Mouse (Mus musculus) MEL (cell line): ENCODE measurements around the gene Snd1. TPM values are rescaled to one million over a fixed set of nuclear protein-coding genes. Genes with fewer than 3 reads are reported as not detected.

Experiments used
- DNase-seq: peaks from one replicate; pipeline ENCODE4 v3.0.0; 2011; ENCODE audit warnings: low read depth, low spot score
- H3K27ac ChIP-seq: 2 replicates; pipeline ENCODE4 v1.5.1; 2012; ENCODE audit warnings: low read depth, mild to moderate bottlenecking, control low read depth, low read length, moderate library complexity; ENCODE audit not compliant: control insufficient read depth
- H3K27me3 ChIP-seq, 2 experiments: fragments of 150-350 bp in 1 of 2; sonication (generic) in 1 of 2; 2 replicates each; pipeline ENCODE4 v1.6.1; 2012; ENCODE audit warnings: low read length in 2 of 2, mild to moderate bottlenecking in 2 of 2, improper control_type of control experiment in 1 of 2, moderate library complexity in 1 of 2; ENCODE audit not compliant: insufficient read depth in 2 of 2, control insufficient read depth in 1 of 2
- H3K36me3 ChIP-seq, 2 experiments: 2 replicates each; pipeline ENCODE4 v1.6.1; 2012 to 2014; ENCODE audit warnings: low read length in 2 of 2, improper control_type of control experiment in 1 of 2, inconsistent platforms in 1 of 2, mild to moderate bottlenecking in 1 of 2; ENCODE audit not compliant: insufficient read depth in 2 of 2, control insufficient read depth in 1 of 2
- H3K4me1 ChIP-seq, 2 experiments: fragments of 150-350 bp in 1 of 2; sonication (generic) in 1 of 2; 2 replicates each; pipeline ENCODE4 v1.6.1; 2012; ENCODE audit warnings: low read length in 2 of 2, improper control_type of control experiment in 1 of 2, mild to moderate bottlenecking in 1 of 2; ENCODE audit not compliant: insufficient read depth in 2 of 2, control insufficient read depth in 1 of 2
- H3K4me3 ChIP-seq, 2 experiments: fragments of 150-350 bp in 1 of 2; sonication (generic) in 1 of 2; 2 replicates each; pipeline ENCODE4 v1.5.1; 2012; ENCODE audit warnings: low read depth in 2 of 2, low read length in 2 of 2, mild to moderate bottlenecking in 2 of 2, moderate library complexity in 2 of 2, control low read depth in 1 of 2, improper control_type of control experiment in 1 of 2; ENCODE audit not compliant: control insufficient read depth in 1 of 2, insufficient read depth in 1 of 2
- H3K79me2 ChIP-seq: 2 replicates; pipeline ENCODE4 v1.6.1; 2012; ENCODE audit warnings: mild to moderate bottlenecking, low read length, moderate library complexity; ENCODE audit not compliant: control insufficient read depth, poor library complexity, insufficient read depth
- H3K9ac ChIP-seq: 2 replicates; pipeline ENCODE4 v1.6.1; 2012; ENCODE audit warnings: low read depth, mild to moderate bottlenecking, control low read depth, low read length, moderate library complexity; ENCODE audit not compliant: control insufficient read depth, poor library complexity, severe bottlenecking
- H3K9me3 ChIP-seq: fragments of 150-350 bp; sonication (generic); replicated peaks from 2 replicates; pipeline ENCODE4 v1.6.1; 2012; ENCODE audit warnings: mild to moderate bottlenecking, low read length, improper control_type of control experiment, moderate library complexity; ENCODE audit not compliant: insufficient read depth
- CHD1 ChIP-seq: IDR thresholded peaks from 2 replicates; pipeline ENCODE4 v1.6.1; 2012; ENCODE audit warnings: low read depth, mild to moderate bottlenecking, inconsistent platforms, low read length, improper control_type of control experiment
- CHD2 ChIP-seq: IDR thresholded peaks from 2 replicates; pipeline ENCODE4 v1.6.1; 2011; ENCODE audit warnings: low read length, improper control_type of control experiment
- CTCF ChIP-seq, 3 experiments: IDR thresholded peaks in 2 of 3; conservative IDR thresholded peaks in 1 of 3; 2 replicates each; pipeline ENCODE4 v1.5.1; 2011 to 2012; ENCODE audit warnings: low read length in 3 of 3, low read depth in 2 of 3, mild to moderate bottlenecking in 2 of 3, improper control_type of control experiment in 1 of 3, inconsistent platforms in 1 of 3, mixed read lengths in 1 of 3, moderate library complexity in 1 of 3; ENCODE audit not compliant: control insufficient read depth in 1 of 3, insufficient read depth in 1 of 3, poor library complexity in 1 of 3, severe bottlenecking in 1 of 3
- E2F4 ChIP-seq: IDR thresholded peaks from 2 replicates; pipeline ENCODE4 v1.6.1; 2011; ENCODE audit warnings: low read depth, low read length, improper control_type of control experiment, borderline replicate concordance
- EP300 ChIP-seq, 2 experiments: IDR thresholded peaks; 2 replicates each; pipeline ENCODE4 v1.6.1; 2011; ENCODE audit warnings: improper control_type of control experiment in 2 of 2, low read length in 2 of 2, low read depth in 1 of 2, mild to moderate bottlenecking in 1 of 2
- ETS1 ChIP-seq: IDR thresholded peaks from 2 replicates; pipeline ENCODE4 v1.6.1; 2012; ENCODE audit warnings: low read depth, mild to moderate bottlenecking, inconsistent platforms, low read length, improper control_type of control experiment, moderate library complexity
- HCFC1 ChIP-seq: IDR thresholded peaks from 2 replicates; pipeline ENCODE4 v1.6.1; 2012; ENCODE audit warnings: low read depth, mild to moderate bottlenecking, inconsistent platforms, low read length, improper control_type of control experiment, moderate library complexity
- KAT2A ChIP-seq: conservative IDR thresholded peaks from 2 replicates; pipeline ENCODE4 v1.6.1; 2012; ENCODE audit warnings: low read depth, low read length, improper control_type of control experiment, inconsistent platforms
- MAFK ChIP-seq: IDR thresholded peaks from 2 replicates; pipeline ENCODE4 v1.6.1; 2011; ENCODE audit warnings: low read depth, mild to moderate bottlenecking, low read length, improper control_type of control experiment, borderline replicate concordance
- MAX ChIP-seq: IDR thresholded peaks from 2 replicates; pipeline ENCODE4 v1.6.1; 2011; ENCODE audit warnings: low read length, improper control_type of control experiment
- MAZ ChIP-seq: IDR thresholded peaks from 2 replicates; pipeline ENCODE4 v1.6.1; 2012; ENCODE audit warnings: low read depth, mild to moderate bottlenecking, inconsistent platforms, low read length, improper control_type of control experiment
- MEF2A ChIP-seq: IDR thresholded peaks from 2 replicates; pipeline ENCODE4 v1.6.1; 2014; ENCODE audit warnings: low read depth, mild to moderate bottlenecking, inconsistent platforms, low read length, improper control_type of control experiment; ENCODE audit not compliant: poor library complexity, insufficient replicate concordance, severe bottlenecking; ENCODE audit errors: extremely low read depth
- MXI1 ChIP-seq: IDR thresholded peaks from 2 replicates; pipeline ENCODE4 v1.6.1; 2011; ENCODE audit warnings: mild to moderate bottlenecking, low read depth, low read length, improper control_type of control experiment
- MYC ChIP-seq: IDR thresholded peaks from 2 replicates; pipeline ENCODE4 v1.6.1; 2011; ENCODE audit warnings: low read depth, mild to moderate bottlenecking, low read length, improper control_type of control experiment, moderate library complexity
- POLR2A ChIP-seq, 2 experiments: IDR thresholded peaks; 2 replicates each; pipeline ENCODE4 v1.6.1; 2011 to 2012; ENCODE audit warnings: low read length in 2 of 2, mild to moderate bottlenecking in 2 of 2, control low read depth in 1 of 2, improper control_type of control experiment in 1 of 2, low read depth in 1 of 2, moderate library complexity in 1 of 2; ENCODE audit not compliant: control insufficient read depth in 1 of 2, insufficient read depth in 1 of 2, poor library complexity in 1 of 2
- POLR2AphosphoS2 ChIP-seq: IDR thresholded peaks from 2 replicates; pipeline ENCODE4 v1.6.1; 2011; ENCODE audit warnings: low read length, improper control_type of control experiment
- RCOR1 ChIP-seq: IDR thresholded peaks from 2 replicates; pipeline ENCODE4 v1.6.1; 2012; ENCODE audit warnings: low read depth, mild to moderate bottlenecking, inconsistent platforms, low read length, improper control_type of control experiment
- SIN3A ChIP-seq: IDR thresholded peaks from 2 replicates; pipeline ENCODE4 v1.6.1; 2012; ENCODE audit warnings: low read length, improper control_type of control experiment, inconsistent platforms
- SMC3 ChIP-seq: IDR thresholded peaks from 2 replicates; pipeline ENCODE4 v1.6.1; 2011; ENCODE audit warnings: low read depth, low read length, improper control_type of control experiment
- TAL1 ChIP-seq: IDR thresholded peaks from 2 replicates; pipeline ENCODE4 v1.6.1; 2012; ENCODE audit warnings: mild to moderate bottlenecking, inconsistent platforms, low read length, moderate library complexity, mixed read lengths
- USF1 ChIP-seq: IDR thresholded peaks from 2 replicates; pipeline ENCODE4 v1.6.1; 2014; ENCODE audit warnings: low read depth, mild to moderate bottlenecking, inconsistent platforms, low read length, improper control_type of control experiment, moderate library complexity
- ZC3H11A ChIP-seq: IDR thresholded peaks from 2 replicates; pipeline ENCODE4 v1.6.1; 2012; ENCODE audit warnings: low read depth, mild to moderate bottlenecking, inconsistent platforms, low read length, improper control_type of control experiment
- ZKSCAN1 ChIP-seq: IDR thresholded peaks from 2 replicates; pipeline ENCODE4 v1.6.1; 2012; ENCODE audit warnings: low read depth, mild to moderate bottlenecking, inconsistent platforms, low read length, improper control_type of control experiment, moderate library complexity
- ZMIZ1 ChIP-seq: IDR thresholded peaks from 2 replicates; pipeline ENCODE4 v1.6.1; 2012; ENCODE audit warnings: low read depth, mild to moderate bottlenecking, inconsistent platforms, low read length, improper control_type of control experiment, moderate library complexity
- ZNF384 ChIP-seq: IDR thresholded peaks from 2 replicates; pipeline ENCODE4 v1.6.1; 2012; ENCODE audit warnings: low read depth, mild to moderate bottlenecking, inconsistent platforms, low read length, improper control_type of control experiment
- polyA plus RNA-seq, 2 experiments: library from polyadenylated mRNA; stranded (reverse) in 1 of 2; unstranded in 1 of 2; fragments of >175 nt in 1 of 2; fragments of >200 nt in 1 of 2; gene quantifications; 2 replicates each; pipeline versions ENCODE4 v1.2.1 to v1.2.4; 2012; ENCODE audit warnings: low replicate concordance in 2 of 2, low read depth in 1 of 2; ENCODE audit not compliant: insufficient read length in 2 of 2, insufficient read depth in 1 of 2, missing spikeins in 1 of 2
- total RNA-seq: library from RNA; depleted of rRNA; stranded (reverse); fragments of 300-350 nt; gene quantifications from 2 replicates; pipeline ENCODE4 v1.2.3, GENCODE M21; 2012

Snd1 gene
- total and polyA plus RNA-seq, 3 experiments, result 192 to 280 TPM; not detected in 1

- no peaks in the 10 kb centered on the region for H3K4me1 ChIP-seq
- peak; percentile 26 for DNase-seq
- TF ChIP-seq RCOR1, result no peak
- no peak for TF ChIP-seq ZKSCAN1
- TF ChIP-seq MEF2A, result no peak
- TF ChIP-seq ZNF384, result no peak
- TF ChIP-seq MAFK, result no peak
- TF ChIP-seq MAX, result no peak
- no peak for TF ChIP-seq POLR2A (IDR thresholded peaks at IDR 0.05; ENCODE audit: control insufficient read depth in 1 of 2, insufficient read depth in 1 of 2, low read depth in 1 of 2, low read length in 2 of 2, poor library complexity in 1 of 2)
- TF ChIP-seq CHD1, result no peak
- no peak for TF ChIP-seq MAZ
- no peak for TF ChIP-seq SMC3
- no peak for TF ChIP-seq TAL1
- TF ChIP-seq EP300 (IDR thresholded peaks at IDR 0.05; ENCODE audit: low read depth in 1 of 2, low read length in 2 of 2), result no peak
- TF ChIP-seq, all 39 proteins: peak for 0
These were observed 348.9 kb downstream of the Snd1 start for GRCm38 (mm10) chr6:28823802-28824201.

DNA sequence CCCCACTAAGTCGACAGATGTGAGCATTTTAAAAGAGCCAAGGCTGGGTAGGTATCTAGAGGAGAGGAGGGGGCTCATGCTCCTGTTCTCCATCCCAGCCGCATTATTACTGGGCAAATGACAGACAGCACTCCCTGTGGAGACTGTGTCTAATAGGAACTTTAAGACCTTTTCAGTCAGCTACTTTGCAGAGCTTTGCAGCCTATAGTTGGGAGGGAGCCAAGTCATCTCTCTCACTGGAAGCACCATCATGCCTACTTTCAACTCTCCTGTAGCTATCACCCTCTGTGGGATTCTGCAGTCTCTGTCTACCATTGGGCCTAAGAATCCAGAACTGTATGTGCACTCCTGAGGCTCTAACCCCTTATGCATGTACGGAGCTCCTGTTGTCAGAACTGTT, 351.0 kb downstream of the Snd1 start:
- TF ChIP-seq RCOR1 (no peak), MYC (no peak), HCFC1 (no peak), KAT2A (no peak), E2F4 (no peak), ZKSCAN1 (no peak), ETS1 (no peak), CHD2 (no peak), ZMIZ1 (no peak), CTCF (IDR thresholded peaks at IDR 0.05 in 2 of 3, conservative IDR thresholded peaks at IDR 0.05 in 1 of 3; ENCODE audit: control insufficient read depth in 1 of 3, insufficient read depth in 1 of 3, low read depth in 2 of 3, low read length in 3 of 3, poor library complexity in 1 of 3, severe bottlenecking in 1 of 3) (no peak), USF1 (no peak), ZC3H11A (no peak), EP300 (IDR thresholded peaks at IDR 0.05; ENCODE audit: low read depth in 1 of 2, low read length in 2 of 2) (no peak), SIN3A (no peak), POLR2AphosphoS2 (no peak), MXI1 (no peak), TAL1 (no peak), MAFK (no peak)
- TF ChIP-seq, all 39 proteins: peak for 0
- Histone ChIP-seq H3K4me1 (no peaks in the 10 kb centered on the region), H3K4me3 (no peak overlapping the region), H3K27me3 (no peaks in the 10 kb centered on the region), H3K36me3 (peaks cover 0 to 7% of the 10 kb centered on the region in 2 experiments; a peak in 2 of 4 replicates), H3K9ac (no peak overlapping the region), H3K27ac (no peak overlapping the region), H3K9me3 (no peaks in the 10 kb centered on the region), H3K79me2 (no peaks in the 10 kb centered on the region)
- DNase-seq, result no peak

More at GRCm38 (mm10) chr6:28823802-28824201, 348.9 kb downstream of the Snd1 start:
- Histone ChIP-seq H3K79me2 (no peaks in the 10 kb centered on the region), H3K4me3 (no peak overlapping the region), H3K9ac (no peak overlapping the region), H3K9me3 (no peaks in the 10 kb centered on the region), H3K27ac (no peak overlapping the region), H3K36me3 (peaks cover 0 to 6% of the 10 kb centered on the region in 2 experiments; a peak in 2 of 4 replicates), H3K27me3 (no peaks in the 10 kb centered on the region)
